In genomic region chr14:21114339-21114738, GRCm38 (mm10) we compare ENCODE assay signal across 17 mouse cellular contexts.
"Had no signal": no experiment of that assay in that cellular context is flagged by ENCODE, and none has a peak within 500 bp of the region (broad histone marks: within the 10 kb centered on the region; RNA-seq: fewer than 3 reads in every experiment).

No protein-coding gene starts in this region.

- H3K27ac ChIP-seq: lung, embryonic 15.5 days; macrophage; midbrain, embryonic 13.5 days; midbrain, embryonic 15.5 days; neural tube, embryonic 12.5 days; stomach, embryonic 15.5 days; stomach, postnatal 0 days had no signal

- H3K4me1 ChIP-seq: lung, embryonic 15.5 days; midbrain, embryonic 13.5 days; midbrain, embryonic 15.5 days; neural tube, embryonic 12.5 days had no signal

- H3K9me3 ChIP-seq: lung, embryonic 15.5 days; megakaryocyte, embryonic 14.5 days; midbrain, embryonic 13.5 days; midbrain, embryonic 15.5 days; neural tube, embryonic 12.5 days; stomach, embryonic 15.5 days had no signal

- DNase-seq: lung, adult 2 months; lung, postnatal 14 days; lung, postnatal 36 days; right cerebral cortex, postnatal 14 days; thymus, adult 2 months; thymus, postnatal 25 days; thymus, postnatal 4 days had no signal

- H3K27me3 ChIP-seq: lung, embryonic 15.5 days; megakaryocyte, embryonic 14.5 days; midbrain, embryonic 13.5 days; midbrain, embryonic 15.5 days; neural tube, embryonic 12.5 days; stomach, embryonic 15.5 days had no signal

- H3K36me3 ChIP-seq: lung, embryonic 15.5 days; midbrain, embryonic 13.5 days; midbrain, embryonic 15.5 days; neural tube, embryonic 12.5 days; stomach, embryonic 15.5 days had no signal

- H3K4me3 ChIP-seq: lung, embryonic 15.5 days; megakaryocyte, embryonic 14.5 days; midbrain, embryonic 13.5 days; midbrain, embryonic 15.5 days; neural tube, embryonic 12.5 days; stomach, embryonic 15.5 days had no signal

- H3K9ac ChIP-seq: lung, embryonic 15.5 days; midbrain, embryonic 13.5 days; midbrain, embryonic 15.5 days; neural tube, embryonic 12.5 days; stomach, embryonic 15.5 days had no signal

- ATAC-seq: lung, postnatal 0 days; midbrain, embryonic 13.5 days; midbrain, embryonic 15.5 days had no signal

- H3K4me2 ChIP-seq: lung, embryonic 15.5 days; midbrain, embryonic 11.5 days; midbrain, embryonic 13.5 days; midbrain, embryonic 15.5 days; neural tube, embryonic 12.5 days; stomach, embryonic 15.5 days had no signal
